Mouse (Mus musculus) midbrain, embryonic 13.5 days (tissue): ENCODE measurements around the gene Trim38. TPM values are rescaled to one million over a fixed set of nuclear protein-coding genes. Genes with fewer than 3 reads are reported as not detected.

Source experiments
- ATAC-seq: fragments of 200-750 bp; cut with Nextera tagmentation; 2 replicates; pipeline ENCODE4 v1.8.0; 2017; ENCODE audit warnings: mild to moderate bottlenecking, moderate TSS enrichment, moderate library complexity
- H3K27ac ChIP-seq: fragments of 300-500 bp; sonication (generic); 2 replicates; pipeline ENCODE4 v1.5.1; 2015; ENCODE audit warnings: inconsistent platforms, mild to moderate bottlenecking, moderate library complexity
- H3K27me3 ChIP-seq: fragments of 300-500 bp; sonication (generic); 2 replicates; pipeline ENCODE4 v1.6.1; 2015; ENCODE audit warnings: mild to moderate bottlenecking, inconsistent platforms
- H3K36me3 ChIP-seq: fragments of 300-500 bp; sonication (generic); 2 replicates; pipeline ENCODE4 v1.6.1; 2015; ENCODE audit warnings: mild to moderate bottlenecking, inconsistent platforms
- H3K4me1 ChIP-seq: fragments of 300-500 bp; sonication (generic); replicated peaks from 2 replicates; pipeline ENCODE4 v1.6.1; 2015; ENCODE audit warnings: inconsistent platforms
- H3K4me2 ChIP-seq: fragments of 300-500 bp; sonication (generic); replicated peaks from 2 replicates; pipeline ENCODE4 v1.6.1; 2015; ENCODE audit warnings: moderate library complexity, mild to moderate bottlenecking, inconsistent platforms
- H3K4me3 ChIP-seq: fragments of 300-500 bp; sonication (generic); replicated peaks from 2 replicates; pipeline ENCODE4 v1.5.1; 2015; ENCODE audit warnings: mild to moderate bottlenecking, inconsistent platforms
- H3K9ac ChIP-seq: fragments of 300-500 bp; sonication (generic); replicated peaks from 2 replicates; pipeline ENCODE4 v1.6.1; 2015; ENCODE audit warnings: mild to moderate bottlenecking, inconsistent platforms
- H3K9me3 ChIP-seq: fragments of 300-500 bp; sonication (generic); 2 replicates; pipeline ENCODE4 v1.6.1; 2016; ENCODE audit warnings: mild to moderate bottlenecking, inconsistent platforms
- WGBS: fragments of 180-500 bp; shearing (Covaris S2); methylation state at CpG from one replicate; pipeline ENCODE4 v1.1.7; 2015; 5-methylcytosine and 5-hydroxymethylcytosine counted together
- microRNA-seq: library from miRNA; unstranded; fragments of <30 nt; microRNA quantifications from one replicate; pipeline ENCODE4, GENCODE M21; 2016
- polyA plus RNA-seq: library from polyadenylated mRNA; unstranded; fragments of >200 nt; fragmentation: Nextera tagmentation; extraction: Ambion mirVana; gene quantifications from 2 replicates; pipeline ENCODE4 v1.2.1, GENCODE M21; 2015

Trim38 gene
- polyA plus RNA-seq, 1 experiment from 2014 or later, result 0.15 TPM

DNA sequence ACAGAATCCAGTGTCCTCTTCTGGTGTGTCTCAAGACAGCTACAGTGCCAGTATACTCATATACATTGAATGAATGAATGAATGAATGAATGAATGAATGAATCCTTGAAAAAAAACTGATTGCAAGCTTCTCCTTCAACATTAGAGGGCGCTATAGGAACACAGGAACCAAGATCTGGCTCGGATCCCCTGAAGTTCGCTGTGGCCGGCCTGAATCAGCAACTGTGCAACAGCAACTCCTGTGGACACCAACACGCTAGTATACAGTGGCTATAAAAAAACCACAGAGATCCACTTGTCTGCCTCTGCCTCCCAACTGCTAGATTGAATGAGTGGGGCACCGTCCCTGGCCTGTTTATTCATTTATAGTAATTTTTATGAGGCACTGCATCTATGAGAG, 63.3 kb downstream of the Trim38 start:
- WGBS, result 18% methylated on average over 6 of the region's 6 CpGs
- H3K36me3 ChIP-seq, result no peaks in the 10 kb centered on the region
- no peaks in the 10 kb centered on the region for H3K4me1 ChIP-seq
- no peaks in the 10 kb centered on the region for H3K9me3 ChIP-seq
- no peak overlapping the region for H3K4me3 ChIP-seq
- no peak overlapping the region for H3K4me2 ChIP-seq
- 0 out of 2 replicates have a peak, but pooled peaks have one; percentile 50 for ATAC-seq
- no peak overlapping the region for H3K27ac ChIP-seq
- H3K9ac ChIP-seq, result no peak overlapping the region
- no peaks in the 10 kb centered on the region for H3K27me3 ChIP-seq

DNA sequence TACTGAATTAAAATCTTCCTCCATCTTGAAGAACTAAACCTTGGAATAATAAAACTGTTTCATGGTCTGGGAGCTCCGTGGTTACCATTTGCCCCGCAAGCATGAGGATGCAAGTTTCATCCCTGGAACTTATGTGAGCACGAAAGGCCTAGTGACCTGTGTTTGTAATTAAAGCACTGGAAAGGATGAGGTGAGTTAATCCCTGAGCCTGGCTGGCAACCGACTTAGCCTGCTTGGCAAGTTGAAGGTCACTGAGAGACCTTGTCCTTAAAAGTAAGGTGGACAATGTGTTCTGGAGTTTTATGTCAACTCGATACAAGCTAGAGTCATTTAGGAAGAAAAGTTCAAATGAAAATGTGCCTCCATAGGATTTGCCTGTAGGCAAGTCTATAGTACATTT, 65.1 kb downstream of the Trim38 start:
- Histone ChIP-seq H3K4me2 (no peak overlapping the region), H3K27me3 (no peaks in the 10 kb centered on the region), H3K4me1 (no peaks in the 10 kb centered on the region), H3K9me3 (no peaks in the 10 kb centered on the region), H3K27ac (no peak overlapping the region), H3K4me3 (no peak overlapping the region), H3K9ac (no peak overlapping the region), H3K36me3 (no peaks in the 10 kb centered on the region)
- no peak for ATAC-seq
- WGBS, result 90% methylated on average over 5 of the region's 5 CpGs

DNA sequence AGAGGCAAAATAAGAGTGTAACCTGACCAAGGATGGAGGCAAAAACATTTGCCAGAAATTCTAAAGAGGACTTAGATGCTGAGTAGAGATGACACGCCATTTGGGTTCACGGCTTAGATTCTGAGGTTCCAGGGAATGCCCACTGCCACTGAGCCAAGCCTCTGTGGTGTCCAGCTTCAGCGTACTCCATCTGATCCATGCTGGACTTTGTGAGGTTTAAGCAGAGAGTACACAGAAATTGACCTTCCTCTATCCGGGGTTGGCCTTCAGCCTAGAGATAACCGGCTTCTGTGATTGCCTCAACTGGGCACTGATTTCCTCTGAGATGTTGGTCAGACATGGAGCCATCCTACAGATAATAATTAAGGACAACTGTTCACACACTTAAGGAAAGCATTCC, 66.9 kb downstream of the Trim38 start:
- Histone ChIP-seq H3K36me3 (no peaks in the 10 kb centered on the region), H3K9me3 (no peaks in the 10 kb centered on the region), H3K9ac (no peak overlapping the region), H3K27ac (no peak overlapping the region), H3K4me2 (no peak overlapping the region), H3K27me3 (no peaks in the 10 kb centered on the region), H3K4me3 (no peak overlapping the region), H3K4me1 (no peaks in the 10 kb centered on the region)
- no peak for ATAC-seq
- 93% methylated on average over 5 of the region's 5 CpGs for WGBS

DNA sequence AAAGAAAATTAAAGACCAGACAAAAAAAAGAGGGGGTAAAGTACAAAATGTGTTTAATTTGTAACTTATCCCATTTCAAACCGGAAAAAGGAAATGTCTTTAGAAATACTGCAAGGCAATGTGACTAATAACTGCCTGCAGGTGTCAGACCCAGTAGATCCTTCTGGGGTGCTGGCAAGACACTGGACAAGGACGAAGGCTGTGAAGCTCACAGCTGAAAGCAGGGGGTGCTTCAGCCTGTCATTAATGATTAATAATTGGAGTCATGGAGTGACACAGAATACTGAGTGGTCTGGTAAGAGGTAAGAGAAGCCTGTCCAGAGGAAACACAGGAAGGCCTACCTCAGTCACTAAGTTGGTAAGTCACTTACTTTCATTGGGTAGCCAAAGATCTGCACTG, 69.6 kb downstream of the Trim38 start, which contains the start of gene Slc17a3:
Slc17a3 (plus strand) TSS at position 127 of the 400 bp plus-strand sequence.
- WGBS, result 88% methylated on average over 2 of the region's 2 CpGs
- ATAC-seq, result no peak

More for the DNA sequence above, 69.6 kb downstream of the Trim38 start, which contains the start of gene Slc17a3:
- H3K9ac ChIP-seq, result no peak within 1 kb of the TSS
- no peaks in the 10 kb centered on the region for H3K9me3 ChIP-seq
- no peak within 1 kb of the TSS for H3K27ac ChIP-seq
- H3K4me3 ChIP-seq, result no peak within 1 kb of the TSS
- H3K4me1 ChIP-seq, result no peaks in the 10 kb centered on the region
- no peak within 1 kb of the TSS for H3K4me2 ChIP-seq
- H3K36me3 ChIP-seq, result no peaks in the 10 kb centered on the region
- no peaks in the 10 kb centered on the region for H3K27me3 ChIP-seq

Small RNA genes lying within 50 kb of the gene (microRNA-seq; reads per million reads assigned to microRNA genes)
- gene Gm44314 (not detected), gene Gm44484 (not detected)

Other genes with a start within 250 kb of the Trim38 start
- 6.4 and 7.4 TPM in 2 replicates for gene Hist1h4h, start 238.9 kb upstream of the Trim38 start, polyA plus RNA-seq
- 1.3 and 3.0 TPM in 2 replicates for gene Hist1h2af, start 236.0 kb upstream of the Trim38 start, polyA plus RNA-seq
- gene Hist1h3g, start 234.5 kb upstream of the Trim38 start, polyA plus RNA-seq, result 3.1 and 5.3 TPM in 2 replicates
- gene Hist1h2bh, start 226.5 kb upstream of the Trim38 start, polyA plus RNA-seq, result 0.31 and 0.35 TPM in 2 replicates
- gene Hist1h3f, start 225.9 kb upstream of the Trim38 start, polyA plus RNA-seq, result 0.75 and 0.84 TPM in 2 replicates
- not detected in 2 replicates for gene Hist1h4f, start 218.3 kb upstream of the Trim38 start, polyA plus RNA-seq
- 0.23 and 0.24 TPM in 2 replicates for gene Hist1h1d, start 216.7 kb upstream of the Trim38 start, polyA plus RNA-seq
- 3.1 and 4.7 TPM in 2 replicates for gene Hist1h3e, start 207.5 kb upstream of the Trim38 start, polyA plus RNA-seq
- 51.6 and 53.6 TPM in 2 replicates for gene Hist1h2ae, start 198.7 kb upstream of the Trim38 start, polyA plus RNA-seq
- 4.1 and 7.5 TPM in 2 replicates for gene Hist1h2bg, start 198.5 kb upstream of the Trim38 start, polyA plus RNA-seq
- gene Hist1h2bf, start 195.7 kb upstream of the Trim38 start, polyA plus RNA-seq, result 3.3 and 4.5 TPM in 2 replicates
- gene Hist1h2ad, start 195.5 kb upstream of the Trim38 start, polyA plus RNA-seq, result 0.93 and 1.7 TPM in 2 replicates
- 2.1 and 3.1 TPM in 2 replicates for gene Hist1h3d, start 194.2 kb upstream of the Trim38 start, polyA plus RNA-seq
- gene Hist1h4d, start 188.3 kb upstream of the Trim38 start, polyA plus RNA-seq, result 74.3 and 84.0 TPM in 2 replicates
- gene Hist1h2be, start 148.8 kb upstream of the Trim38 start, polyA plus RNA-seq, result 1.4 and 2.0 TPM in 2 replicates
- 12.6 and 15.0 TPM in 2 replicates for gene Hist1h1e, start 147.4 kb upstream of the Trim38 start, polyA plus RNA-seq
- gene Hist1h2ac, start 86.0 kb upstream of the Trim38 start, polyA plus RNA-seq, result 0.69 and 1.1 TPM in 2 replicates
- 22.2 and 24.4 TPM in 2 replicates for gene Hist1h2bc, start 85.7 kb upstream of the Trim38 start, polyA plus RNA-seq
- gene Hist1h1t, start 74.1 kb upstream of the Trim38 start, polyA plus RNA-seq, result not detected in 2 replicates
- gene Hist1h4c, start 71.5 kb upstream of the Trim38 start, polyA plus RNA-seq, result 5.1 and 5.8 TPM in 2 replicates
- gene Hfe, start 59.1 kb upstream of the Trim38 start, polyA plus RNA-seq, result 2.0 and 2.7 TPM in 2 replicates
- gene Hist1h1c, start 31.1 kb upstream of the Trim38 start, polyA plus RNA-seq, result 9.8 and 11.1 TPM in 2 replicates
- gene Hist1h3c, start 24.3 kb upstream of the Trim38 start, polyA plus RNA-seq, result 3.2 and 4.4 TPM in 2 replicates
- 2.8 and 3.2 TPM in 2 replicates for gene Hist1h2bb, start 23.2 kb upstream of the Trim38 start, polyA plus RNA-seq
- 28.4 and 31.0 TPM in 2 replicates for gene Hist1h2ab, start 18.8 kb upstream of the Trim38 start, polyA plus RNA-seq
- 6.3 and 8.7 TPM in 2 replicates for gene Hist1h3b, start 17.6 kb upstream of the Trim38 start, polyA plus RNA-seq
- gene Hist1h4b, start 12.9 kb upstream of the Trim38 start, polyA plus RNA-seq, result 4.6 and 5.2 TPM in 2 replicates
- 0.44 and 0.57 TPM in 2 replicates for gene Hist1h4a, start 8.7 kb upstream of the Trim38 start, polyA plus RNA-seq
- 1.4 and 3.3 TPM in 2 replicates for gene Hist1h3a, start 7.5 kb upstream of the Trim38 start, polyA plus RNA-seq
- gene Hist1h1a, start 6.2 kb upstream of the Trim38 start, polyA plus RNA-seq, result 1.6 and 2.2 TPM in 2 replicates
- gene Slc17a2, start 37.1 kb downstream of the Trim38 start, polyA plus RNA-seq, result not detected in 2 replicates
- gene Slc17a3, start 69.5 kb downstream of the Trim38 start, polyA plus RNA-seq, result not detected in 2 replicates
- 0.08 TPM in 1 of 2 replicates, not detected in the other for gene Slc17a1, start 97.8 kb downstream of the Trim38 start, polyA plus RNA-seq
- gene Slc17a4, start 145.1 kb downstream of the Trim38 start, polyA plus RNA-seq, result not detected in 2 replicates
- not detected in 2 replicates for gene Hist1h2ba, start 164.2 kb downstream of the Trim38 start, polyA plus RNA-seq
- not detected in 2 replicates for gene Hist1h2aa, start 164.5 kb downstream of the Trim38 start, polyA plus RNA-seq
- 1.2 and 1.6 TPM in 2 replicates for gene Scgn, start 221.3 kb downstream of the Trim38 start, polyA plus RNA-seq